Mouse (Mus musculus) neural tube, embryonic 11.5 days (tissue): Measurements from ENCODE around the gene Lhx5. TPM values are rescaled to one million over a fixed set of nuclear protein-coding genes. Genes with fewer than 3 reads are reported as not detected.

ENCODE experiments used
- ATAC-seq: fragments of 200-750 bp; cut with Nextera tagmentation; 2 replicates; pipeline ENCODE4 v1.8.0; 2017; ENCODE audit warnings: moderate number of reproducible peaks, mild to moderate bottlenecking, moderate TSS enrichment, moderate library complexity; ENCODE audit not compliant: insufficient read depth, low FRiP score, low TSS enrichment
- DNase-seq: peaks from one replicate; pipeline ENCODE4 v3.0.0-alpha.2; 2015; ENCODE audit warnings: low spot score
- H3K27ac ChIP-seq: fragments of 300-500 bp; sonication (generic); 2 replicates; pipeline ENCODE4 v1.5.1; 2014; ENCODE audit warnings: low read depth, mild to moderate bottlenecking, low read length
- H3K27me3 ChIP-seq: fragments of 300-500 bp; sonication (generic); 2 replicates; pipeline ENCODE4 v1.6.1; 2014; ENCODE audit warnings: mild to moderate bottlenecking, low read length, mixed read lengths; ENCODE audit not compliant: control insufficient read depth, insufficient read depth
- H3K36me3 ChIP-seq: fragments of 300-500 bp; sonication (generic); 2 replicates; pipeline ENCODE4 v1.6.1; 2014; ENCODE audit warnings: mild to moderate bottlenecking, low read length, moderate library complexity, mixed read lengths; ENCODE audit not compliant: control insufficient read depth, insufficient read depth
- H3K4me1 ChIP-seq: fragments of 300-500 bp; sonication (generic); 2 replicates; pipeline ENCODE4 v1.6.1; 2014; ENCODE audit warnings: low read length, mixed read lengths; ENCODE audit not compliant: control insufficient read depth, insufficient read depth
- H3K4me2 ChIP-seq: fragments of 300-500 bp; sonication (generic); 2 replicates; pipeline ENCODE4 v1.6.1; 2014; ENCODE audit warnings: low read depth, mild to moderate bottlenecking, moderate library complexity
- H3K4me3 ChIP-seq: fragments of 300-500 bp; sonication (generic); 2 replicates; pipeline ENCODE4 v1.5.1; 2014; ENCODE audit warnings: low read depth, low read length
- H3K9ac ChIP-seq: fragments of 300-500 bp; sonication (generic); 2 replicates; pipeline ENCODE4 v1.6.1; 2014; ENCODE audit warnings: mild to moderate bottlenecking, low read length
- H3K9me3 ChIP-seq: fragments of 300-500 bp; sonication (generic); 2 replicates; pipeline ENCODE4 v1.6.1; 2016; ENCODE audit warnings: low read length; ENCODE audit not compliant: control insufficient read depth
- WGBS: fragments of 180-500 bp; shearing (Covaris S2); extraction: QIAGEN DNeasy Blood & Tissue Kit; methylation state at CpG from one replicate; pipeline ENCODE4 v1.1.7; 2014; 5-methylcytosine and 5-hydroxymethylcytosine counted together
- polyA plus RNA-seq: library from polyadenylated mRNA; unstranded; fragments of >200 nt; fragmentation: Nextera tagmentation; extraction: Ambion mirVana; gene quantifications from 2 replicates; pipeline ENCODE4 v1.2.1, GENCODE M21; 2014

The Lhx5 gene
- polyA plus RNA-seq, 1 experiment from 2014 or later = 29.9 TPM

DNA sequence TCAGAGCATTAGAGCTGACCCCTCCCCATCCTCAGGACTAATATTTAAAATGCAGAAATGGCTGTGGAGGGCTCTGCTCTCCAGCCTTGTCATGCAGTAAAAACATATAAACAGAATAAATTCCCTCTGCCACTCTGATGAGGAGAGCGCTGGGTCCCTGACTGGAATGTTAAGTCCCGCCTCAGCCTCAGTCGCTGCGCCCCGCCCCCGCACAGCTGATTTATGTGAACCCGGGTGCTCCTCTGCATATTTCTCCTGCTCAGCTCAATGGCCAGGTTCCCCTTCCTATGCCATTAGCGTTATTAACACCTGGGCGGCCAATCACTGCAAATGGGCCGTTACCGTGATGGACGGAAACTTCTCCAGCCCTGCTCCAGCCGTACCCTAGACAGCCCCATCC is 15.8 kb downstream of the Lhx5 start:
- ATAC-seq (no peak), DNase-seq (no peak)
- Histone ChIP-seq H3K4me2 (no peak overlapping the region), H3K27ac (no peak overlapping the region), H3K4me1 (no peaks in the 10 kb centered on the region), H3K9me3 (no peaks in the 10 kb centered on the region), H3K27me3 (no peaks in the 10 kb centered on the region), H3K4me3 (no peak overlapping the region), H3K36me3 (no peaks in the 10 kb centered on the region), H3K9ac (no peak overlapping the region)
- WGBS = 39% methylated on average over 13 of the region's 13 CpGs

DNA sequence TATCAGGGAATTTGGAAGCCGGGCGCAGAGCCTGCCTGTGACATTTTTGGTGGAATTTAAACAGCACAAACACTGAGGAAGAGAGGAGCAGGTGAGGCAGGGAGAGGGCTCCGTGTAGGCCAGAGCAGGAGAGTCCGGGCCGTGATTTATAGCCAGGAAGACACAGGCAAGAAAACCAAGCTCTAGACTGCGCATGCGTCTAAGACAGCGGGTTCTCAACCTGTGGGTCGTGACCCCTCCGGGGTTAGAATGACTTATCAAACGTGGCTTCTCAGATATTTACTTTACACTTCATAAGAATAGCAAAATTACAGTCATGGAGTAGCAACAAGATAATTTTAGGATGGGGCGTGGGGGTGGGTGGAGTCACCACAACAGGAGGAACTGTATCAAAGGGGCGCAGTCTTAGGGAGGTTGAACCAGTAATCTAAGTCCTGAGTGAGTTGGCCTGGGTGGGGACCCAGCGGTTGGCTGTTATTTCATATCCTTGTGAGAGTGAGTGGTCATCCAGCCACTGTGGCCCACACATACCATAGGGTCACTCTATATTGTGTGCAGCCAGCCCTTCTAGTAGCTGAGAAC is 23.3 kb downstream of the Lhx5 start:
- 0 out of 2 replicates have a peak, but pooled peaks cover 5% of the 10 kb centered on the region for H3K4me1 ChIP-seq
- H3K4me2 ChIP-seq = 0 out of 2 replicates have a peak overlapping the region, but pooled peaks have one; percentile 14
- DNase-seq = no peak
- peak overlapping the region; percentile 39; the same call in 1 of the 2 replicates for H3K27ac ChIP-seq
- 0 out of 2 replicates have a peak, but pooled peaks cover 3% of the 10 kb centered on the region for H3K27me3 ChIP-seq
- no peak overlapping the region for H3K4me3 ChIP-seq
- no peak for ATAC-seq
- 45% methylated on average over 14 of the region's 14 CpGs for WGBS
- H3K36me3 ChIP-seq = no peaks in the 10 kb centered on the region
- no peaks in the 10 kb centered on the region for H3K9me3 ChIP-seq
- H3K9ac ChIP-seq = peak overlapping the region; percentile 22; the same call in 1 of the 2 replicates

DNA sequence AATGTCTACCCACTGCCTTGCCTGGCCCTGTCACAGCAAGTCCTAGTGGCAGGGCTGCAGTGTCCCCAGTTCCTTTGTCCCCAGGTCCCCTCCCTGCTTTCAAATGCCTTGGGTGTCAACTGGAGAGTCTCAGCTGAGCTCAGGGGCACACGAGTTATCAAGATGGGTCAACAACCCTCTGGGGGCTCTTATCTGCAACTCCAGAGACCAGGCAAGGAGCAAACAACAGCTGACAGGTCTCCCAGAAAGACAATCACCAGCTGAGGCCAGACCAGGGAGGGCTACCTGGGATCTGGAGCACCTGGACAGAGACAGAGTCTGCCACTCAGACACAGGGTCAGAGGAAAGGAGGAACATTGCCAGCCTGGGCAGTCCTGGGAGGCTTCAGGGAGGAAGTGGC is 24.8 kb downstream of the Lhx5 start:
- H3K4me2 ChIP-seq = no peak overlapping the region
- no peak overlapping the region for H3K27ac ChIP-seq
- H3K36me3 ChIP-seq = no peaks in the 10 kb centered on the region
- ATAC-seq (no peak), DNase-seq (no peak)
- no peak overlapping the region for H3K9ac ChIP-seq
- no peaks in the 10 kb centered on the region for H3K9me3 ChIP-seq
- H3K4me3 ChIP-seq = no peak overlapping the region
- H3K4me1 ChIP-seq = 0 out of 2 replicates have a peak, but pooled peaks cover 5% of the 10 kb centered on the region
- 0 out of 2 replicates have a peak, but pooled peaks cover 3% of the 10 kb centered on the region for H3K27me3 ChIP-seq
- 50% methylated on average over 1 of the region's 1 CpGs for WGBS

DNA sequence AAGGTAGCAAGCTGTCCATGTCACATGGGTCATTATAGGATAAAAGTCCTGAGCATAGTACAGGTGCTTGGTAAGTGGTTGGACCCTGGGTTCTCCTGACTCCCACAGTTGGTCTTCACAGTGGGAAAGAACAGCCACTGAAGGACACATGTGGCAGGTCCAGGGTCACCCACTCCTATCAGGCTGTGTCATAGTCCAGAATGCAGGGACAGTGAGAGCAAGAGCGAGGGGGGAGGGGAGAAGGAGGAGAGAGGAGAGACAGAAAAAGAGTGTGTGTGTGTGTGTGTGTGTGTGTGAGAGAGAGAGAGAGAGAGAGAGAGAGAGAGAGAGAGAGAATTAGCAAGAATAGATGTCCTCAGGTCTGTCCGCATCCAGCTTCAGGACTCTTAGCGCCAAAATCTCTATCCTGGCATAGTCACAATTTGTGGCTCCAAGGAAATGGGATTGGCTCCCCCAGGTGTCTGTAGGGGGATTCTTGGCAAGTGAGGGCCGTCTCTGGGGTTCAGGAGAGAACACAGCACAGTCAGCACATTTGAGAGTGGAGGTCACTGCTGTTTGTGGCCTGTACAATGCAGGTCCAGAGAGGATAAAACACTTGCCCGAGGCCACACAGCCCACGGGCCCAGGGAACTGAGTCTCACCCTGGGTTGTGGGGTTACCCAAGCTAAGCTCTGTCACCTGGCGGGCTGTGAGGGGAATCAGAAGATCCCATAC is 25.5 kb downstream of the Lhx5 start:
- no peak overlapping the region for H3K27ac ChIP-seq
- H3K4me1 ChIP-seq = 0 out of 2 replicates have a peak, but pooled peaks cover 5% of the 10 kb centered on the region
- no peak for ATAC-seq
- H3K36me3 ChIP-seq = no peaks in the 10 kb centered on the region
- WGBS = 58% methylated on average over 7 of the region's 7 CpGs
- no peaks in the 10 kb centered on the region for H3K9me3 ChIP-seq
- no peak overlapping the region for H3K4me2 ChIP-seq
- H3K27me3 ChIP-seq = 0 out of 2 replicates have a peak, but pooled peaks cover 3% of the 10 kb centered on the region
- no peak overlapping the region for H3K4me3 ChIP-seq
- DNase-seq = no peak
- H3K9ac ChIP-seq = no peak overlapping the region

DNA sequence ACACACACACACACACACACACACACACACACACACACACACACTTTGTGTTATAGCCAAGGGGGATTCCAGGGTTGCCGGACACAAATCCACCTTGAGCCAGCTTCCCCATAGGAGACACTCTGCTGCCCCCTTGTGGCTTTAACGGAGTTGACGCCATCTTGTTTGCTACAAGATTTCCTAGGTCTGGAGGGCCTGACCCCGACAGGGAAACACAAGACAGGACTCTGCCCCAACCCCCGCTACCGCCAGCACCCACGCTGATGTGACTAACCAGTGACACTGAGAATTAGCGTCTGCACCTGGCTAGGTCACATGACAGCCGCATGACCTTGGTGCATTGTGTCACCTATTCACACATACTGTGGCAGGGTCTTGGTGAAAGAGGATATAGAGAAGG is 26.1 kb downstream of the Lhx5 start:
- WGBS = 9% methylated on average over 9 of the region's 9 CpGs
- DNase-seq (peak; percentile 84), ATAC-seq (no peak)
- H3K27ac ChIP-seq = no peak overlapping the region
- H3K4me1 ChIP-seq = 0 out of 2 replicates have a peak, but pooled peaks cover 5% of the 10 kb centered on the region
- H3K9me3 ChIP-seq = no peaks in the 10 kb centered on the region
- H3K9ac ChIP-seq = no peak overlapping the region
- no peak overlapping the region for H3K4me3 ChIP-seq
- H3K36me3 ChIP-seq = no peaks in the 10 kb centered on the region
- no peak overlapping the region for H3K4me2 ChIP-seq
- H3K27me3 ChIP-seq = 0 out of 2 replicates have a peak, but pooled peaks cover 3% of the 10 kb centered on the region

DNA sequence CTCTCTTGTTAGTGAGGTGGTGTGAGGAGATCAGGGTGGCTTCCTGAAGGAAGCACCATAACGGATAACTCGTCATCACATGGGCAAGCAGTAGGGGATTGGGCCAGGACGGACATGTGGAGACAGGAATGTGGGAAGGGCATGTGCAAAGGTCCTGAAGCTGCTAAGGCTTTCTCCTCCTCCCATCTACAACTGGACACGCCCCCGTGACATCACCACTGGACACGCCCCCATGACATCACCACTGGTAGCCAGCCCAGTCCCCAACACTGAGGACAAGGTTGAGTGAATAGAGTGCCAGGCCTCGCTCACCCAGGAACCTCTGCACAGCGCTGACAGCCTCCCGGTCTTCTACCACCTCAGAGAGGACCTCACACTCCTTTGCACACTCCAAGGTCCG is 27.6 kb downstream of the Lhx5 start:
- DNase-seq = no peak
- 0 out of 2 replicates have a peak, but pooled peaks cover 5% of the 10 kb centered on the region for H3K4me1 ChIP-seq
- H3K4me3 ChIP-seq = no peak overlapping the region
- no peak for ATAC-seq
- H3K4me2 ChIP-seq = no peak overlapping the region
- WGBS = 67% methylated on average over 10 of the region's 10 CpGs
- H3K27ac ChIP-seq = no peak overlapping the region
- no peak overlapping the region for H3K9ac ChIP-seq
- H3K27me3 ChIP-seq = 0 out of 2 replicates have a peak, but pooled peaks cover 3% of the 10 kb centered on the region
- no peaks in the 10 kb centered on the region for H3K36me3 ChIP-seq
- no peaks in the 10 kb centered on the region for H3K9me3 ChIP-seq

DNA sequence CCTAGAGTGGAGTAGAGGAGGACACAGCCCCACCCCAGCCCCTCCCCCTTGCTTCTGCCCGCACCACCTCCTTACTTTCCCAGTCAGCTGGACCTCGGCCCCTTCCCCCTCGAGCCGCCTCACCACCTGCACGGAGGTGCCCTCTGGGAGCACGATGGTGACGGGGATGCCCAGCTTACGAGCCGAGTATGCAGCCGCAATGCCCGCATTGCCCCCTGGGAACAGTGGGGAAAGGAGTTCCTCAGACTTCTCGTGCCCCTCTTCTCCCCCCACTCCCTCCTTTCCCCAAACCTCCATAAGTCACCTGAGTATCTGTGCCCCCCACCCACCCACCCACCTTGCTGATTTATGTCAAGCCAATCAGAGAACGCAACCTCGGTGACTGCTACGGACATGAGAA is 30.4 kb downstream of the Lhx5 start:
- H3K27me3 ChIP-seq = no peaks in the 10 kb centered on the region
- H3K36me3 ChIP-seq = no peaks in the 10 kb centered on the region
- H3K9me3 ChIP-seq = 0 out of 2 replicates have a peak, but pooled peaks cover 3% of the 10 kb centered on the region
- H3K9ac ChIP-seq = no peak overlapping the region
- ATAC-seq (no peak), DNase-seq (no peak)
- H3K27ac ChIP-seq = no peak overlapping the region
- no peak overlapping the region for H3K4me3 ChIP-seq
- no peaks in the 10 kb centered on the region for H3K4me1 ChIP-seq
- H3K4me2 ChIP-seq = no peak overlapping the region
- 75% methylated on average over 15 of the region's 15 CpGs for WGBS

DNA sequence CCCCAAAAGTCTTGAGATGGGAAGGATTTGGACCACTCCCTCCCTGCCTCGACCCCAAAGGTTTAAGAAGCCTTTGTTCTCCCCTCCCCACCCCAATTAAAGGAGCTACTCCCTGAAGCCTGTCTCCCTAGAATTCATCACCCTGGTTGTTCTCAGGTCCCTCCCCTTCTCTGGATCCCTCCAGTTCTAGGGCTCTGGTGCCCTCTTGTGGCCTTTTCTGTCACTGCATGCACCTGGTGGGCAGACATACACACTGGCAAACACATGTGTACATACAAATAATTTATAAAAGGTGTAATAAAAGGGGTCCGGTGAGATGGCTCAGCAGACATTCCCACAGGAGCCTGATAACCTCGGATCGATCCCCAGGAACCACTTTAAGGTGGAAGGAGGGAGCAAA is 32.8 kb downstream of the Lhx5 start:
- no peak overlapping the region for H3K4me2 ChIP-seq
- DNase-seq = no peak

More for the DNA sequence above, 32.8 kb downstream of the Lhx5 start:
- 84% methylated on average over 4 of the region's 4 CpGs for WGBS
- Histone ChIP-seq H3K9ac (no peak overlapping the region), H3K27ac (no peak overlapping the region), H3K9me3 (0 out of 2 replicates have a peak, but pooled peaks cover 3% of the 10 kb centered on the region), H3K27me3 (no peaks in the 10 kb centered on the region), H3K36me3 (no peaks in the 10 kb centered on the region), H3K4me3 (no peak overlapping the region), H3K4me1 (no peaks in the 10 kb centered on the region)
- no peak for ATAC-seq
